Mouse (Mus musculus) neutrophil, adult 65 days (primary cell): ENCODE data around the gene Lrrc56. TPM values are rescaled to one million over a fixed set of nuclear protein-coding genes. Genes with fewer than 3 reads are reported as not detected.

Experiments
- total RNA-seq: library from RNA; stranded (reverse); gene quantifications from 2 replicates; pipeline ENCODE4 v1.2.4, GENCODE M21; 2023

Lrrc56 gene
- total RNA-seq: 4.2 and 4.5 TPM in 2 replicates

DNA sequence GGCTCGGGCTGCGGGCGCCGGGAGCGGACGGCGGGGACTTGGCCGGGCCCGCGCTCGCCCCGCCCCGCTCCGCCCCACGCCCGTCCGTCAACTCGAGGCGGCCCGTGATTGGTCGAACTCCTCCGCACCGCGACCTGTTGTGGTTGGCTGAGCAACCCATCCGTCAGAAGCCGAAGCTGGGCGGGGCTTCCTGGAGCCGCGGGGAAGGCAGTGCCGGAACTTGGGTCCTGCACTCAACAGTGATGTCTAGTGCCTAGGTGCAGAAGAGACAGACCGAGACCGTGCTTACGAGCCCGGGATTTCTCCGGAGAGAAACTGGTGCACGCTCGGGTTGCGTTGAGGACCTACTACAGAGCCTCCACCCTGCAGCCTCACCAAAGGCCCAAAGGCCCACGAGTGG, at the start of gene Lrrc56, which contains the start of gene Hras:
Gene Lrrc56, plus strand, starts transcription at position 210 of the 400 bp plus-strand sequence.
Gene Hras, minus strand, starts transcription at position 58 of the 400 bp plus-strand sequence.

DNA sequence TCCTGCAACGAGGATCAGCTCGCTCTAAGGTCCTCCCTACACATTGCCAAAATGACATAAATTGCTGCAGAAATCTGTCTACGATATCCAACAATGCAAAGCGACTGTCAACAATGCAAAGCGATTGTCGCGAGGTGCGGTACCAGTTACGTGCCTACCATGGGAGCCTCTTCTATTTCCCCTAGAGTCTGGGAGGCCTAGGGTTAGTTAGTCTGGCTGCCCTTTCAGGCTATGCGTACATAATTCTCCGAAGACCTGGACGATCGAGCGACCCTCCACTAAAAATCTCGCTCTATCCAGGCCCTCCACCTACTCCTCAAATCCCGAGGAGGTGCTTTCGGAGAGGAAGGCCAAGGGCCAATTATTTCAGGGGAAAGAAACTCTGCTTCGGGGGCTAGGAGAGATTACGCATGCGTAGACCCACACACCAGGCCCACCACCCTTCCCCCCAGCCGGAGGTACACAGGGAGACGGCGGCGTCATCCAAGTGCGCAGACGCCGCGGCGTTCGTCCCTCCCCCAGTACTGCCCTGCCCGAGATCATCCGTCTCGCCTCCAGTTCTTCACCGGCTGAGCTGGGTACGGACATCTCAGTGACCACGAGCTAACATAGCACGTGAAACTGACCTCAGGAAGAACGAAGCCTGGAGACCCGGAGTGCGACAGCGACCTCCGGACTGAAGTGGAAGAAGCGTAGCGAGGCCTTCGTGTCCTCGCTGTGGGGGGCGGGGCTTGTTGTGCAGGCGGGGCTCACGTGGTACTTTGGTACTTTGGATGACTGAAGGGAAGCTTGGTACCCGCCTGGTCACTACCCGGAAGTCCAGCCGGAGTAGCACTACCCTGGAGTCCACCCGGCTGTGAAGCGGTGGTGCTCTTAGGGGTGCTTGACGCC, 21.6 kb upstream of the Lrrc56 start, which contains the start of gene Rnh1:
Gene Rnh1, minus strand, starts transcription at position 742 of the 891 bp plus-strand sequence.

DNA sequence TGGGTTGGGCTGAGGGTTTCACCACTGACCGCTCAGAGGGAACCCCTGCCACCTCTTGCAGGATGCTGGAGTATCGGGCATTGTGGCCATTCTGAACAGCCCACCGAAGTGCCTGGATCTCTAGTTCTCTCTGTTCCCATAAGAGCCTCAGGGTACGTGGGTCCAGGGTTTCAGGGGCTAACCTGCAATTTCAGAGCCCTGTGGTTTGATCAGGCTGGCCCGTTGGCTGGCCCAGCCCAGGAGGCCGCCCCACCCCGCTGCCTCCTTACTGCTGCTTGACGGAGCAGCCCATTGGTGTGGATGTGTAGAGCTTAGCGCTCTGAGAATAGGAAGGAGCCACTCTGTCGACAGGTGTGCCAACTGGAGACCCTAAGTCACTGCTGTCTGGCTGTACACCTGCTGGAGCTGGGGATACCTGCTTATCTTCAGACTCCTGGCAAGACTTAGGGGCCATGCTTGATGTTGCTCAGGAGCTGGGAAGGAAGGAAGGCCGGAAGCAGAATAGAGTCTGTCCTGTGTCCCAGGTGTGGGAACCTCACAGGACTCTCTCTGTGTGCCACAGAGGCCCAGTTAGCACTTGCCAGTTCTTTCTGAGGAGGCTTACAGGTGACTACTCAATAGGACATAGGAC, 19.8 kb downstream of the Lrrc56 start, which contains the start of gene Lmntd2:
Gene Lmntd2, minus strand, starts transcription at position 476 of the 631 bp plus-strand sequence.

DNA sequence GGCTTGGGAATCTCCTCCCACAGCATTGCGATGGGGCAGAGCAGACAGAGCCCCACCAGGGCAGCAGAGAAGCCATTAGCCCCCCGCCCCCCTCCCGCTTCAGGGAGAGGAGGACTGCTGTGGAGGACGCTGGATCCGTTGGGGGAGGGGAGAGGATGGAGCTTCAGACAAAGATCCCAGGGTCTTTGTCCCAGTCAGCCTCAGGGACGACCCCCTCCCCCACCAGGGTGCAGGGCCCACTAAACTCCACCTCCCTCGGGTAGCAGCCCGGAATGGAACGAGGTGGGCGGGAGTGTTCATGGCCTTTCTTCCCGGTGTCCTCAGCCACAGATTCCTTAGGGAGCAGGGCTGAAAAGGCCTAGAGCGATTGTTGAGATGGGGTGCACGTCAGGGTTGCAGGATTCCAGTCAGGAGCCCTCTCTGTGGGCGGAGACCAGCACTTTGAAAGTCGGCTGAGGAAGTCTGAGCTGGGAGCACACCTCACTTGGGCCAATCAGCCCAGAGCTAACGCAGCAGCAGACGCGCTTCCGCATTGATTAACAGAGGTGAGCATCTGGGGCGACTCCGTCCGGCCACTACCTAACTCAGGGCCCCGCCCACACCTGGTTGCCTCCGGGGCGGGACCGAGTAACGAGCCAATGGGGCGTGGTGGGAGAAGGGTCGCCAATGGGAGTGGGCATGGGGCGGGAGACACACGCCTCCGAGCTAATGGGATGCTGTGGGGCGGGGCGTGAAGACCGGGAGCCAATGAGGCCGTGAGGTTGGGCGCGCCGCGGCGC, 21.3 kb downstream of the Lrrc56 start, which contains the start of gene Rassf7:
Gene Rassf7, plus strand, starts transcription at position 760 of the 779 bp plus-strand sequence.

DNA sequence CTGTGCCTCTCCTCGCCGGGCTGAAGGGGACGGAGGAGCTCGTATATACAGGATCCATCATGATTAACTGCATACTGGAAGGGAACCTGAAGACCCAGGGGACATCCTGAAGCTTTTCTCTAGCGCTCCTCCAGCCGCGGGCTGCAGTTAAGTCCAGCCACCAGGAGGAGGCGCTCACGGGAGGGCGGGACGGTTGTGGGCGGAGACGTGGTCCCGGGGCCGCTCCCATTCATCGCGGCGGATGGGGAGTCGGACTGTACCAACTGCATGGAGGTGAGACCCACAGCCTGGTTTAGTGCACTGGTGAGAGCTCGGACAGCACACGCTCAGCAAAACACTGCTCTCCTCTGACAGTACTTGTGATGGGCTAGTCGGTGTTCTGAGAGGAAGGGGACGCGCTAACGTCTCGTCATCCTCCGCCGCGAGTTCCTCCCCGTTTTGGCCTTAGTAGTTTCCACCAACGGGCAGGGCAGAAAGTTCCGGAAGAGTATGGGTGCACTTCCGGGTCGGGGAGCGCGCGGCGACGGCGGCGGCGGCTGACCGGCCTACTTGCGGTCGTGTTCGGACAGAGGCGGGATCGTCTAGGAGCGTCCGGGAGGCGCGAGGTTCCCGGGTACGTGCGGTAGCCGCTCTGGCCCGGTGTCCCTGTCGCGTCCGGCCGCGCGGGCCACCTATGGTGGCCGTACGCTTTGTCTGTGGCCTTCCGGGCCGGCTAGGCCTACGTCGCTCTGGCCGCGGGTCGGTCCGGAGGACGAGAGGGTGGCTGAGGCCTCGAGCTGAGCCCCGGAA, 34.5 kb downstream of the Lrrc56 start, which contains the start of gene Phrf1:
Gene Phrf1, plus strand, starts transcription at position 506 of the 789 bp plus-strand sequence.

Other genes starting within 250 kb of the Lrrc56 start
- gene Ifitm5, start 243.9 kb upstream of the Lrrc56 start, total RNA-seq: 0.73 and 1.7 TPM in 2 replicates
- not detected in 2 replicates for gene Gm45717, start 238.2 kb upstream of the Lrrc56 start, total RNA-seq
- gene Ifitm2, start 238.2 kb upstream of the Lrrc56 start, total RNA-seq: 357 and 529 TPM in 2 replicates
- gene Ifitm1, start 226.9 kb upstream of the Lrrc56 start, total RNA-seq: 416 and 495 TPM in 2 replicates
- gene Ifitm3, start 183.4 kb upstream of the Lrrc56 start, total RNA-seq: 381 and 488 TPM in 2 replicates
- 593 and 1,068 TPM in 2 replicates for gene Ifitm6, start 176.2 kb upstream of the Lrrc56 start, total RNA-seq
- gene Gm17387, start 165.0 kb upstream of the Lrrc56 start, total RNA-seq: not detected in 2 replicates
- 0.34 and 0.82 TPM in 2 replicates for gene B4galnt4, start 133.1 kb upstream of the Lrrc56 start, total RNA-seq
- gene Pkp3, start 115.9 kb upstream of the Lrrc56 start, total RNA-seq: 2.4 and 2.6 TPM in 2 replicates
- gene Sigirr, start 93.6 kb upstream of the Lrrc56 start, total RNA-seq: 4.4 and 5.0 TPM in 2 replicates
- gene Ano9, start 76.4 kb upstream of the Lrrc56 start, total RNA-seq: not detected in 2 replicates
- gene Ptdss2, start 71.8 kb upstream of the Lrrc56 start, total RNA-seq: 5.3 and 7.8 TPM in 2 replicates
- gene Rnh1, start 21.3 kb upstream of the Lrrc56 start, total RNA-seq: 105 and 134 TPM in 2 replicates
- gene Hras, start 152 bp upstream of the Lrrc56 start, total RNA-seq: 23.9 and 28.1 TPM in 2 replicates
- gene Lmntd2, start 19.9 kb downstream of the Lrrc56 start, total RNA-seq: 0.18 TPM in 1 of 2 replicates, not detected in the other
- gene Rassf7, start 21.7 kb downstream of the Lrrc56 start, total RNA-seq: 2.7 and 5.1 TPM in 2 replicates
- 89.4 and 114 TPM in 2 replicates for gene Phrf1, start 34.6 kb downstream of the Lrrc56 start, total RNA-seq
- gene Irf7, start 72.3 kb downstream of the Lrrc56 start, total RNA-seq: 21.6 and 37.9 TPM in 2 replicates
- not detected in 2 replicates for gene Cdhr5, start 82.6 kb downstream of the Lrrc56 start, total RNA-seq
- not detected in 2 replicates for gene Sct, start 85.0 kb downstream of the Lrrc56 start, total RNA-seq
- not detected in 2 replicates for gene Drd4, start 97.8 kb downstream of the Lrrc56 start, total RNA-seq
- gene Deaf1, start 133.5 kb downstream of the Lrrc56 start, total RNA-seq: 24.8 and 29.7 TPM in 2 replicates
- gene Tmem80, start 133.6 kb downstream of the Lrrc56 start, total RNA-seq: 7.0 and 7.4 TPM in 2 replicates
- gene Eps8l2, start 144.7 kb downstream of the Lrrc56 start, total RNA-seq: 0.47 and 0.66 TPM in 2 replicates
- gene Taldo1, start 198.0 kb downstream of the Lrrc56 start, total RNA-seq: 730 and 774 TPM in 2 replicates
- 15.3 and 17.2 TPM in 2 replicates for gene Gatd1, start 220.0 kb downstream of the Lrrc56 start, total RNA-seq
- not detected in 2 replicates for gene Cend1, start 235.3 kb downstream of the Lrrc56 start, total RNA-seq
- gene Slc25a22, start 243.7 kb downstream of the Lrrc56 start, total RNA-seq: 10.3 and 12.4 TPM in 2 replicates
- 7.9 and 11.7 TPM in 2 replicates for gene Pidd1, start 249.9 kb downstream of the Lrrc56 start, total RNA-seq